Mouse (Mus musculus) heart, postnatal 14 days (tissue): ENCODE results near the gene Elmo1. TPM values are rescaled to one million over a fixed set of nuclear protein-coding genes. Genes with fewer than 3 reads are reported as not detected.

Experiments
- DNase-seq, 2 experiments: peaks; one replicate each; pipeline ENCODE4 v3.0.0; 2021 to 2022
- intact Hi-C: fragments of 180-260 bp; cut with DNase I; formaldehyde crosslinking; loops from one replicate; pipeline ENCODE4 v1.15.1; 2025
- total RNA-seq, 2 experiments: library from RNA; stranded (reverse); gene quantifications; 2 replicates each; pipeline ENCODE4 v1.2.3; 2021

Elmo1 gene
- total RNA-seq, 2 experiments from 2014 or later = 16.4 to 17.1 TPM

DNA sequence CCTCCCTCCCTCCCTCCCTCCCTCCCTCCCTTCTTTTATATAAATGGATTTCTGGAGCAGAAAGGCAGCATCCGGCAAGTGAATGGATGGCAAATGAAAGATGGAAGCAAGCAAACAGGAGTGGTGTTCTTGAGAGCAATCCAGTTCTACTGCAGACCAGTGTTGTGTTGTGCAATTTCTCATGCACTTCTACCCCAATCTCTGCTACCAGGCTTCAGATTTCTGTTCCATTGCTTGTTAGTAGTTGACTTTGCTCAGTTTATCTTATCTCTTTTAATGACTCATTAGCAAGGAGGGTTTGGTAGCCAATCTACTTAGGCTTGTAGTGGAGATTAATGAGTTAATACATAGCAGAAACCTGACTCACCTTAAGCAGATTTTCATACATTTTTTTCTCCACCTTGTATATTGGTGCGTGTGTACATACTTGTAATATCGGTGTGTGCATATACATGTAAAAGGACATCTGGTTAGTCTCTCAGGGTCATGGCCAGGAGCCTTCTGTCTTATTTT, 209.7 kb downstream of the Elmo1 start:
- intact Hi-C loops = loop anchor here (10.0 kb wide), 1 partner anchor 1025 kb away; no protein-coding TSS in a partner anchor
- no peak for DNase-seq

DNA sequence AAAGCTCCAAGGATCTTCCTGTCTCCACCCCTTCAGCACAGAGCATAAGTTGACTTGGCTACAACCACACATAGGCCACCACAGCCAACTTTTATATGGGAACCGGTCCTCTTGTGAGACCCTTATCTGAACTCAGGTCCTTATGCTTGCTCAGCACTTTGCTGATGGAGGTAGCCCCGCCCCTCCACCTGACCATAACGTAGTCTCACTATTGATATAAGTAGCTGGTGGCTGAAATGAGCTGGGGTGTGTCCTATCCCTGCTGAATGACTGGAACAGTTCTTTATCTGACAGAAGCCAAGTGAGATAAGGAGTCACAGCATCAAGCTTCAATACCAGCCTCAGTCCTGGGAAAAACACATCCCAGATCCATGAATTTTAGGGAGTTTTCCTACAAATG, 210.2 kb downstream of the Elmo1 start:
- intact Hi-C loops = loop anchor here (10.0 kb wide), 1 partner anchor 1024 kb away; no protein-coding TSS in a partner anchor

DNA sequence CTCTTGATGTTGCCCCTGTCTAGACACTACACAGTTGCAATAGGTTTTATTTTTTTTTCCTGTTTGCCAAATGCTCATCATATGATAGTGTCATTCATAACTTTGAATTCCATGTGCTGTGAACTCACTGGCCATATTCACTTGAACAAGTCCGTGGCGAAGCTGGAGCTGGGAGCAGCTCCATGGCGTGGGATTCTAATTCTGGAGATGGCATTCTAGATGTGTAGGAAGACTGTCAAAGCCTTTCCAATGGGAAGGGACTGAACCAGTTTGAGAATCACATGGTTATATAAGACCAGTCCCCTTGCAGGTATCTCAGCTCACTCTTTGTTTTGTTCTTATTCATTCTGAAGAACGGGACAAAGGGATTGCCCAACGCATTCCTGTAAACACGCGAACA, 211.4 kb downstream of the Elmo1 start:
- intact Hi-C loops = loop anchor here (10.0 kb wide), 1 partner anchor 1023 kb away; no protein-coding TSS in a partner anchor
- no peak for DNase-seq

More for the DNA sequence above, 210.2 kb downstream of the Elmo1 start:
- DNase-seq = no peak

DNA sequence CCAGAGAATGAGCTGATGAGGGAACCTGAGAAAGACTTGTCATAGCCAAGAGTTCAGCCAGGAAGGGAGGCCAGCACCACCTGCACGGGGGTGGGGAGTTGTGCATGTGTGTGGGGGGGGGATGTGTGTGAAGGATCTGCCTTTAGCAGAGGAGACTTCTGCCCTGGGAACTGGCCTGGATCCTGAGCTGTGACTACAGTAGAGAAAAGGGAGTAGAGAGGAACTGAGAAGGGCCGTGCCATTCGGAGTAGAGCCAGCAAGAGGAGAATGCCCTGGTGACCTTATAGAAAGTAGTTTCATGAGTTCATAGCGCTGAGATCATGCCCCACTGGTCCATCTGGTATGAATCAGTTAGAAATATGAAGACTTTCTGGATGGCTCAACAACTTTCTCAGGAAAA, 215.2 kb downstream of the Elmo1 start:
- intact Hi-C loops = loop anchor here (10.0 kb wide), 1 partner anchor 1019 kb away; no protein-coding TSS in a partner anchor
- DNase-seq = no peak

DNA sequence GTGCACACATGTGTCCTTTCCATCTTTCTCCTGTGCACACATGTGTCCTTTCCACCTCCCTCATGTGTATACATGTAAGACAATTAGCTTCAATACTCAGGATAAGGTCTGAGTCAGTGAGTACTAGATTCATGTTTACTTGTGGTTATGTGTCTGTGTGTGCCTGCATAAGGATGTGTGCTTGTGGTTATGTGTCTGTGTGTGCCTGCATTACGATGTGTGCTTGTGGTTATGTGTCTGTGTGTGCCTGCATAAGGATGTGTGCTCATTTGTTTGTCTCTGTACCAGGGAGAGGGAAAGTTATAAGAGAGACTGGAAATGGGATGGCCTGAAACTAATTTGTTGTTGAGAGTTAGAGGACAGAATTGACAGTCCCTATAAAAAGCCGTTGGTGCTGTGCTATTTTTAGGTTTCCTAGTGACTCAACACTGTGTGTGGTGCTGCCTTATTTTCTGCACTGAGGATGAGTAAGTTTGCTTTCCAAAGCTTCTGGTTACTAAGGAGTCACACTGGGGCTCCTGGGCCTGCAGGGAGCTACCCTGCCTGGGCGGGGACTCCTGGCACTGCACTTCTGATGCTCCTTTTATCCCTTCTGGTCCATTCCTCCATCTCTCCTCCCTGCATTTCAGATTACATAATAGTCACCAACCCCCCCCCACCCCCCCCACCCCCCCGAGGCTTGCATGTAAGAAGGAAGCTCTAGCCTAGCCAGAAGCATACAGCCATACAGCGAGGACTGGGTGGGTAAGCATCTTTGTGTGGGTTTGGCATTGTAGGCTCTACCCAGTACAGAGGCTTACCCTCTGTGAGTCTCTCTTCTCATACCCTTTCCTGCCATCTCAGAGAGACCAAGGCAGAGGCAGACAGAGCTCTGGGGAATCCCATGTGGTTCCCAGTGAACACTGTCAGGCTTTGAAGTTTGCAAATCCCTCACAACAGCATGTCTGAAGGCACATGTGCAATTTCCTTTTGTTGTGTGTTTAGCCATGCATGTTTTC, 216.1 kb downstream of the Elmo1 start:
- no peak for DNase-seq
- intact Hi-C loops = loop anchor here (10.0 kb wide), 1 partner anchor 1018 kb away; no protein-coding TSS in a partner anchor

DNA sequence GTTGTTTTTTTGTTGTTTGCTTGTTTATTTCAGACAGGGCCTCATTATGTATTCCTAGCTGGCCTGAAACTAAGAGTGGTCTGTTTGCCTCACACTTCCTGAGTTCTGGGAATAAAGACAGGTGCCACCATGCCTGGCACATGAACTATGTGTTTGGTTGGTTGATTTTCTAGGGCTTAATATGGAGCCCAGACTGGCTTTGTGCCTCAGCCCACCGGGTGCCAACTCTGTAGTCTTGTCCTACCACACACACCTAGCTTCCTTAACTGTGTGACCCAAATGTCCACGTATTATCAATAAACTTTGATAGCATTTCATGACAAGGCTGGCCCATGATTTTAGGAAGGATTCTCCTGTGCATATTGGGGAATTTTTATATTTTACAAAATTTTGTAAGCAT, 217.0 kb downstream of the Elmo1 start:
- intact Hi-C loops = loop anchor here (10.0 kb wide), 1 partner anchor 1017 kb away; no protein-coding TSS in a partner anchor
- no peak for DNase-seq

DNA sequence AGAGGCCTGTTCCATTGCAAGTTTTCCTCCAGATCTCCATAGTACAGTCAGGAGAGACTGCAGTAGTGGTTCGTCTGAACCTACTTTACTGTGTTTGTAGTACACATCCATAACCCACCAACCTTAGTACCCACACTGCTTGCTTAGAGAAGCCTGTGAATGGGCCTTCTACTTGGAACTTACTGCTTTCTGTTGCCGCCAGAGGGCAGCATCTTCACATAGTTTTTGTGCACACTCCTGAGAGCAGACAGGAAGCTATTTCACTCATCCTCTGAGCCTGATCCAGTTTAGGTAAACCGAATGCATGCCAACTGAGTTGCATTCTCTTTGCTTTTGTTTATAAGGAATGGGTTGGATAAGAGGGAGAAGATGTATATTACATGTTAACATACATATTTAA, 221.2 kb downstream of the Elmo1 start:
- DNase-seq = peak; percentile 80 to 87
- intact Hi-C loops = loop anchor here (1.0 to 2.0 kb wide), 3 partner anchors 159 to 723 kb away; no protein-coding TSS in a partner anchor

DNA sequence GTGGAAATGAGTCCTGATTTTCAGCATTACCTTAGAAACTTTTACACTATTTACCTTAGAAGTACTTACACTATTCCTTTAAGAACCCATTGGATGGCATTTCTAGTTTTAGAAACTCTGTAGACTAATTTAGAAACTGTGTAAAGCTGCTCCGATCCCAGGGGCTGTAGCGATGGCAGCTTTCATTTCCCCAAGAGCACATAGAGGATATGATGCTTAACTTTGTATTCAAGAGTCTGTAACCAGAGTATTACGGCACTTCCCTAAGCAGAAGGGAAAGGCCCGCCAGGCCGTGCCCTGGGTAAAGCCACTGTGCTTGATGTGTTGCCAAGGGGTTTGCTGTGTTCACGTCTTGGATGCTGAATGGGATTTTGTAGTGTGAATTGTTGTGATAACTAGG, 222.9 kb downstream of the Elmo1 start:
- no peak for DNase-seq
- intact Hi-C loops = no loop called here

DNA sequence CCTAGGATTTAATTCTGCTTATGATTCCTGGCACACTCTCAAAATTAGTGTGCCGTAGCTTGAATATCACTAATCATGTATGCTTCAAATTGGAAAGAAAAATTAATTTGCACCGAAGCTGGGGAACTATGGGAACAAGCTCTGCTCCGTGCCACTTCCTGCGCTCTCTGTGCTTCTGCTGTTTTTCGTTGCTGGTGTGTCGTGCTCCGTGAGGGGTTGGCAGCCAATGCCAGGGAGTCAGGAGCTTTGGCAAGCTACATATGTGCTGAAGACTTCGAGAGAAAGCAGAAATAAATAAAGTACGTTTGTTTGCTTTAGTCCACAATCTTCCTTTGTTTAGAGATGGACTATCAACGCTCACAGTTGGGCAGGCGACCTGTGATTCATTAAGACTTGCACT, 225.7 kb downstream of the Elmo1 start:
- DNase-seq = no peak
- intact Hi-C loops = no loop called here

DNA sequence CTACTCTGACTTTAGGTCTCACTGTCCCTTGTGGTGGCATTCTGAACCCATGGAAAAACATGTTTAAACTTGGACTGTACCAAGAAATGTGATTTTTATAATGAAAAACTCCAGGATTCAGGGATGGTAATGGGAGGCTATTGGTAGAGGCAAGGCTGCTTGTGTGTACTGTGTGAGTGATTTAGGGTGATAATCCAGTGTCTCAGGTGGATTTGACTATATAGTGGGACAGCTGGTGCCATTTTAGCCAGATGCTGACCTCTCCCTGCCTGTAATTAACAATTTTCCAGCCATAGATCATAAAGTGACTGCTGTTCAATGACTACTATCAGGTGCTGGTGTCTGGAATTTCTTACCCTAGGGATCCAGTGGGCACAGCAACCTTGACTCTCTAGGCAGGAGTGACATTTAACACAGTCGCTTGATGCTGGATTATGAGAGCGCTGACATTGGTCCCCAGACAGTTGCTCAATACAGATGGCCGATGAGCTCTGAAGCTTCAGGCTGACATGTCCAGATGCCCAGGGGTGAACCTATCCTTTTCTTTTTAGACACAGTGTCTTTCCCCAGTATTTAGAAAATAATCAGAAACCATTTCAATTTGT, 228.3 kb downstream of the Elmo1 start:
- intact Hi-C loops = no loop called here

DNA sequence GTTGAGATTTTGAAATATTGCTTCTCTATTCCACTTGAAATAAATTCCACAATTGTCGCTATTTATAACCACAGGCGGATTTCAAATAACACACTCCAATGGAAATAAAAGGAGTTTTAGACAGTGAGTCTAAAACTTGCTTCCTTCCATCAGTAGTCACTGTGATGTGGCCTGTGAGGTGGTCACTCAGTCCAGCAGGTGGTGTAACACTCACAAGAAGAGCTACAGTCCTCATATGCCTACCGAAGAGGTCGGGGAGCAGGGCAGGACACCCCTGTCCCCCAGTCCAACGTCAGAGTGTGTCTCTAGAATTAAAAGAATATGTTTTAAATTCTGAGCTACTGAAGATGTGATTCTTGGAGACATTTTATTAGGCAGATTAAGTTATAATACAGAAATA, 229.8 kb downstream of the Elmo1 start:
- intact Hi-C loops = no loop called here

More for the DNA sequence above, 228.3 kb downstream of the Elmo1 start:
- DNase-seq = no peak

DNA sequence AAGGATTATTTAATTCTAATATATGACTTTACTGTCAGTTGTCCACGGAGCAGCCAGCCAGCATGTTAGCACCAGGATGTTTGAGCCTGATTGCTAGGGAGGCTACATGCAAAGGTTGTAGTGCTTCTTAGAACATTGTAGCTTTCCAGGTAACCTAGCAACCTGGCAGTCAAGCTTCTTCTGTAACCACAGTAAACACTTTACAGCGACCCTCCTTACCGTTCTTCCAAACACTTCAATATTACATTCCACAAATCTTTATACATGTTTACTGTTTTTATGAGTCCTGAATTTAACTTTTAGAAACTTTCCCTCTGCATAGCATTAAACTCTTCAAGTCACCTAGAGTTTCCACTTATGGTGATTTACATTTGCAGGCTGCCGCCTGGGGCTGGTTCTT, 233.1 kb downstream of the Elmo1 start:
- intact Hi-C loops = no loop called here
- no peak for DNase-seq

More for the DNA sequence above, 229.8 kb downstream of the Elmo1 start:
- no peak for DNase-seq

DNA sequence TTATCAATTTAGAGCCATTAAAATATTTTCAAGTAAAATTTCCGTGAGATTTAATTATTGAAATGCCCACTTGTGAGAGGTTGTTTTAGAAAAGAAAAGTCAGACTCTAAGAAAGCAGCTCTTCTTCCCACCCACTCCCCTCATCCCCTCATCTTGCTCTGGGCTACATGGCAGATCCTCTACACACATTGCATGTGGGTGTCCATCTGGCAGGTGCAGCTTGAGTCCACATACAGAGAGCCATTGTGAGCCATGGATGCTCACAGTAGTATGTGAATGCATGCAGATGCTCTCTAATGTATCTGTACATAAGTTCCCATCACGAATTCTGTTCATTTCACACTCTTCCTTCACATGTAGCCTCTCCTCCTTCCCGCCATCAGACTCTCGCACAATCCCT, 236.7 kb downstream of the Elmo1 start:
- intact Hi-C loops = no loop called here
- DNase-seq = no peak

DNA sequence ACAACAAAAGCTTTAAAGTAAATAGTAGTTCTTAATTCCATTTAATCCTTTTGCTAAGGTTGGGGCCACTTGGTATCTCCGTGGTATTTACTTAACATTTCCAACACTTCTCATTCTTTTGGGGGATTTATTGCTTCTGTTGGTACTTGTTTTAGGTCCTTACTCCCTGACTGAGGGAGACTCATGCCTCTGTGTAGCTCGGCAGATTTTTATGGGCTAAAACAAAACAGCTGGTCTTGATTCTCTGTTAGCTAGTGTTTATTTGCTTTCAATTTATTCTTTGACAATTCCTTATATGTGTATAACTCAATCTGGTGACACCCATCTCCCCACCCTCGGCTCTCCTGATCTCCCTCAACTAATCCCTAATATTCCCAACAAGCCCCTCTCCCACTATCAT, 237.6 kb downstream of the Elmo1 start:
- intact Hi-C loops = no loop called here
- no peak for DNase-seq

DNA sequence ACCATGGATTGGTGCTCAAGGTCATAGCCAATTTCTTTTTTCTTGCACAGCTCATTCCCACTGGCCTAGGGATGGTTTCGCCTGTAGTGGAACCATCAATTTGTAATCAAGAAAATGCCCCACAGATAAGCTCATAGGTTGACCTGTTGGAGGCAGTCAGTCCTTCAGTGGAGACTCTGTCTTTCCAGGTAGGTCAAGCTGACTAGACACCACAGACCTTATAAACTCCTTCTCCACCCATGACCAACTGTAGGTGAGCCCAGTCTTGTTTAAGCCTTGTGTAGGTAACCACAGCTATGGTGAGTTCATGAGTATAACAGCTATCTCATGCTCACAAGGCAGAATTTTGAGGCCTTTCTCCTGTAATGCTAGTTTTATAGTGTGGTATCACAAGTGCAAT, 238.3 kb downstream of the Elmo1 start:
- intact Hi-C loops = no loop called here

DNA sequence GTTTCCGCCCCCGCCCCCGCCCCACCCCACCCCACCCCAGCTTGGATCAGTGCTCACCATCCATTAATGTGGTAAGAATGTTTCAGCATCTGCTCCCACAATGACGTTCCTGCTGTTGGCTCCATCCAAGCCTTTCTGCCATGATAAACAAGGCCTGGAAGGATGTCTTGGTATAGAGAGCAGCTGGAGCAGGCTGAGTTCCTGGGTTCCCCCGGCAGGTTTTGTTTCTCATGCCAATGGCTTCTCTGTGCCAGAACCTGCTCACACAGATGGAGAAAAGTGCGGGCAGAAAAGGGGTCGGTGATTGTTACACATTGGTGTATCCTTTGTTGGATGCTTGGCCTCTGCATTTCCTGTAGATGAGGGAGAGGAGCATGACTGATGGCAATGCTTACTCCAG, 240.6 kb downstream of the Elmo1 start:
- intact Hi-C loops = no loop called here
- no peak for DNase-seq

More for the DNA sequence above, 238.3 kb downstream of the Elmo1 start:
- DNase-seq = no peak

DNA sequence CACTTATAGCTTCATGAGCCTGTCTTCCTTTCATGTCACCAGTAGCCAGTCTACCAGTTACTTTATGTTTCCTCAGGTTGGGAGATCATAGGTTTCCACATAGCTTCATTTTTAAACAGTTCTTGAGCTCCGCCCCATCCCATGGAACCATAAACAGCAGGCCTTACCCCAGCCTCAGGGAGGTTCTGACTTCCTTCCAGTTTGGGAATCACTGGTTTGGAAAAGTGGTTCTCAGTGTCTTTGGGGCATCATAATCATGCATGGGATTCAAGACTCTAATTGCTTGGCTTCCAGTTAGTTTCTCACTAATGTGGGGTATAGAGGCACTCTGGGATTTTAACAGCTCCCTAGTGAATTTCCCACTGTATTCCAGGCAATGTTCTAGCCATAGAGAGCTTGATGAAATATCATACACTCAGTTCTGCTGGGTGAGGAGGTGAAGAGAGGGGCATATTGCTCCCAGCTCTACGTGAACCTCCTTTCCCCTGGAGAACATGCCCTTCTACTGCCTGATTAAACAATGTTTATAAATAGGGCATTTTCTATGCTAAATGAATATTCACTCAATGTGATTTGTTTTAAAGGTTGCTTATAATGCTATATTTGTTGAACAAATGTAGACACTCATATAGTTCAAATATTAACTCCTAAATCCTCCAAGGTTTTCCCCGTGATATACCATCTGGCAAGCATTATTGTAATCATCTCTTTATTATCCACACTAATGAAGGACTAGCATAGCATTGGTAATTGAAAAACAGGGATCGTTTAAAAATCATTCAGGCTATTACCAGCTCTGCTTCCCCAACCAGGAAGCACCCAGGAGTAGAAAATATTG, 244.9 kb downstream of the Elmo1 start:
- no peak for DNase-seq
- intact Hi-C loops = no loop called here

DNA sequence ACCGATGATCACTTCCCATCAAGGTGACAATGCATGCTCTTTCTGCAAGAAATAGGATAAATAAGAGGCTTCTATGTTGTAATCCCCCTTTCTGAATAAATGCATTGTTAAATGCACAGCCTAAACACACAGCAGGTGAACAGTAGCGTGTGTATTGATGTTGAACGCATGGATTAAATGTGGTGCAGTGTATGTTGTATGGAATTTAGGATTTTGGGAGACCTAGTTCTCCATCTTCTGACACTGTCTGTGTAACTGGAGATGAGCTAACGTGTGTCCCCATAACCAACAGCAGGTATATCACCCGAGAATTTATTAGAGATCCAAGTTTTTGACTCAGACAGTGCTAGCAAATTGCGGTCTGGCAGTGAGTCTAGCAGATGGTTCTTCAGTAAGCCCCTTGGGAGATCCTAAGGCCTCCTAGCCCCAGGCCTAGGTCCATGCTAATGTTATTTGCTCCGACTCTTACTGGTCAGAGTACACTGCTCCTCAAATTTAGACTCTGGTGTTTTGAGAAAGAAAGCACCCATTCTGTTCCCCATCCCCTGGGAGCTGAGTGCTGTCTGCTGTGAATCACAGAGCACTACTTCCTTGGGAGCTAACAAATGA, 245.6 kb downstream of the Elmo1 start:
- no peak for DNase-seq
- intact Hi-C loops = no loop called here

DNA sequence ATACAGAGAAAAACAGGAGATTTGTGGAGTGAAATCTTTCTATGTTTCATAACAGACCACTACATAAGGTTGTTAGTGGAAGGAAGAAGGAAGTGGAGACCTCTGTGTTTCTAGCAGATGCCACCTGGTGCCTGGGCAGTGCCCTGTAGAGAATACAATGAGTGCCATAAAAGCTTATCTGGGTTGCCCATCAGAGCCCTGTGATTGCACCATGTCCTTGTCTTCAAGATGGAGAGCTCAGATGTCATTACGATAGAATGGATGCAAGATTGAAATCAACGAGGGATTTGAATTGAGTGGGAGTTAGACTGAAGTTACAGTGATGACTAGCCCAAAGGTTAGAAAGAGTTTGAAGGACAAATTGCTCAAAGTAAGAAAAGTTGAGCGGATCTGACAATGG, 252.5 kb downstream of the Elmo1 start:
- intact Hi-C loops = no loop called here
- DNase-seq = no peak

DNA sequence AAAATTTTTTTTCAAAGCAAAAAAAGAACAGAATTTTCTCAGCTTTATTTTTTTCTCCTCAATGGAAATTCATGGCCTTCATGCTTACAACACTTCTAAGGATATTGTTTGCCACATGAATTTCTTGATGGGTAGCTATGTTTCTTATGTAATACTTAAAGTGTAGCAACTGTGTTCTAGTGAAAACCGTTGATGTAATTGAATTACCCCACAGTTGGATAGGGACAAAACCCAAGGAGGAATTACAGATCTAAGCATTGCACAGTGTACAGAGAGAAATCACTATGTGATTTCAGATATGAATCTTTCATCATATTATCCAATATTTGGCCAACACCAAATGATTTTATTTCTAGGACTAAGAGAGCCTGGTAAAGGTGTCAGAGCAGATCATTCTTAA, 259.4 kb downstream of the Elmo1 start:
- intact Hi-C loops = no loop called here
- DNase-seq = no peak
